Mouse (Mus musculus): ENCODE data around the gene Ppp2r5d.

The Ppp2r5d gene

DNA sequence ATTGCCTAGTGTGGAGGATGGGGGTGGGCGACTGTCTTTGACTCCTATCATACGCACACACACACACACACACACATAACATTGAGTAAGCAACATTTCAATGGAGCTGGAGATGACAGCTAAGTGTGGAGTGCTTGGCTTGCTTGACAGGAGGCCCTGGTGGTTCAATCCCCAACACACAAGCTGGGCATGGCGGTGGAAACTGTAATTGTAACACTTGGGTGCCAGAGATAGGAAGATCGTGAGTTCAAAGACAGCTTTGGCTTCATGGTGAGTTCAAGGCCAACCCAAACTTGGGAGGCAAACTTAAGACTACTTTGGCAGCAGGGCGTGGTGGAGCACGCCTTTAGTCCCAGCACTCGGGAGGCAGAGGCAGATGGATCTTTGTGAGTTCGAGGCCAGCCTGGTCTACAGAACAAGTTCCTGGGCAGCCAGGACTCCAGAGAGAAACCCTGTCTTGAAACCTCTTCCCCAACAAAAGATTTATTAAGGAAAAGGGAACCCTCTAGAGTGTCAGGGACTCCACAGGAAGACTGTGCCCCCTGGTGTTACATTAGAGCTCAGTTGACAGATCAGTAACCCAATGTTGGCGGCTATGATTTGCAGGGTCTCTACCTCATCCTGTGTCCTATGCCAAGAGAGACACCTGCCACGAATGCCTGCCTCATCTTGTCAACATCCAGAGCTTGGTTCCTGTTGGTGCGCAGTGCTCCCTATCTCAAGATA lies 10.0 kb upstream of the Ppp2r5d start:
- peak; percentile 46 for DNase-seq

DNA sequence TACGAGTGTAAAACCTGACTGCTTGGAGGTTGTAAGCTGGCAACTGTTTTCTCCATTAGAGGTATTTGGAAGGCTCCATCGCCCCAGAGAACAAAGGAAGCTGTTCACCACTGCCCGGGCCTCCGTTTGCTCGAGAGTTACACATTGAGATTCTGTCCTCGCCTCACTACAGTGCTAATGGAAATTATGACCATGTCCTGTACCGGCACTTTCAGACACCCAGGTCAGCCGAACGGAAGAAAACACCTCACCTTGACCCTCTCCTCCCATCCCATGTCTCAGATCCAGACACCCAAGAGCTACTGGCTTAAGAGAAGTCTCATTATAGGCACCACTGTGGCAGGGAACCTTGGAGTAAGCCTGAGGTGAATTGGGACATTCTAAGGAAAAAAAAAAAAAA lies 8.9 kb upstream of the Ppp2r5d start:
- no peak for DNase-seq

- DNase-seq = no peak
Measured at GRCm38 (mm10) chr17:46712442-46712841, 7.5 kb upstream of the Ppp2r5d start.

- DNase-seq = no peak
Measured at GRCm38 (mm10) chr17:46711612-46712271, 6.8 kb upstream of the Ppp2r5d start.

GRCm38 (mm10) chr17:46710959-46711597 lies 6.2 kb upstream of the Ppp2r5d start, which contains the start of gene Pex6:
Gene Pex6 (plus strand): TSS chr17:46711463.
- DNase-seq = peak; percentile 92

DNA sequence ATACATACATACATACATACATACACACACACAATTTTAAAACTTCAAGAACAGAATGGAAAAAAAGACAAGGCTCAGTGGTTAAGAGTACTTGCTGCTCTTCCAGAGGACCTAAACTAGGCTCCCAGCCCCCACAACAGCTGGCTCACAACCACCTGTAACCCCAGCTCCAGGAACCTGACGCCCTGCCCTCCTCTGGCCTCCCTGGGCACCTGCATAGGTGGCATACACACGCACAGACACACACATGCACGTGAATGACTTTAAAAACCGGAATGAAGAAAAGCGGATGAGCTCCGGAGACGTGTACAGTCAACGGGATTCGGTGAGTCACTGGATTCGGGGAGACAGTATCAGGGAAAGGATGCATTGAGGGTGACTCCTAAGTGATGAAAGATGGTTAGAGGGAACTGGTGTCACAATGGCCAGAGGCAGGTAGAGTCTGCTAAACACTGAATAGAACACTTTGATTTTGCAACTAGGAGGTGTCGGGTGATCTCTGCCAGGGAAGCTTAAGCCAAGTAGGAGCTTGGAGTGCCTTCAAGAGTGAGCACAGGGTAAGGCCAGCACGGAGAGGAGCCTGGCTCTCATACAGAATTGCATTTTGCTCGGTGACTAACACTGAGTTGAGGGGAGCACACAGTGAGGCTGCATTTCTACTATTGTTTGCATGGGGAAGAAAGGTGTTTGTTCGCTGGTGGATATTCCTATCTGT lies 1.6 kb upstream of the Ppp2r5d start:
- no peak for DNase-seq

DNA sequence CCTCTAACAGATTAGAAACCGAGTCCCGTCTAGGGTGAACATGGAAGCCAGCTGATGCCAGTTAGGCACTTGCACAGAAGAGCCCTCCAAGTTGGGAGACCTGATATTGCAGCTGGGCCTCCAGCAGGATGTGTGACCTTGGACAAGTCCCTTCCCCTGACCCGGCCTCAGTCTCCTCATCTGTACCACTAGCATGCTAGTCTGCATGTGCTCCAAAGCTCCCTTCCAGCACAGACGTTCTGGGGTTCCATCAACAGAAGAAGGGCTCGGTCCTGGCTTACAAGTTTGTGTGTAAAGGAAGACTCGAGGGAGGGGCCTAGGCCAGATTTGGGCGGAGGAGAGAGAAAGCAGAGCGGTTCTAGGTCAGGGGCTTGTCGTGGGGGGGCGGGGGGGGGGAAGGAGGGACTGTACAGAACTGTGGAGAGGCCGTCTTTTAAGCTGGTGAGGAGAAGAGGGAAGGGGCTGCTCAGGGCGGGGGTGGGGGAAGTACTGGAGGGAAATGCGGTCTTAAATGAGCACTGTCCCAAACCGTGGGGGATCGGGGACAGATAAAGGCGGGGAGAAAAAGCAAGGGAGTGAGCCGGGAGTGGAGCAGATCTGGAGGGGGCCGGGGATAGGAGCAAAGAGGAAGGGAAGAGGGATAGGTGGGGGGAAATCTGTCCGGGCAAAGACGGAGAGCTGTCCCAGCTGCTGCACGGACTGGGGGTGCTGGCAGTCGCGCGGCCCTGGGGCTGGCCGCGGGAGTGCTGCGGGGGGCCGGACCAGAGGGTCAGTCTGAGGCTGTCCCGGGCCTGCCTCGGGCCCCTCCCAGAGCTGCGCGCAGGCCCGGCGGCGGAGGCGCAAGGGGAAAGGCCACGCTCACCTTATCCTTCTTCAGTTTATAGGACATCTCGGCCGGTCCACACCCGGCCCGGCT lies 682 bp downstream of the Ppp2r5d start:
- DNase-seq = no peak

DNA sequence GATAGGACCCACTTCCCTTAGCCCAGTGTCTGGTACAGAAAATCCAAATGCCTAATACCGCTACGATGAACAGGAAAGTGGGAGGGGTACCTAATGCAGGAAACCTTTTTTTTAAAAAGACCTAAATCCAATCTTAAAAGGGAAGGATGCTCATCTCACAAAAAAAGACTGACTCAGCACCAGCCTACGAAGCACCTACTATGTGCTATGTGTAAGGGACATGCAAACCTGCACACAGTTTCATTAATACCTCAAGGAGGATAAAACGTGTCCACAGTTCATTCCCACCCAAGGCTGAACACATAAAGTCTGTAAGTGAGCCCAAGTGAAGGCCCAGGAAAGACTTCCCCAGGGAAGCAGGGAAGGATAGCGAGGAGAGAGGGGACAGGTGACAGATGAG lies 2.4 kb downstream of the Ppp2r5d start:
- no peak for DNase-seq

- no peak for DNase-seq
Measured at GRCm38 (mm10) chr17:46702100-46702499, 2.8 kb downstream of the Ppp2r5d start.

DNA sequence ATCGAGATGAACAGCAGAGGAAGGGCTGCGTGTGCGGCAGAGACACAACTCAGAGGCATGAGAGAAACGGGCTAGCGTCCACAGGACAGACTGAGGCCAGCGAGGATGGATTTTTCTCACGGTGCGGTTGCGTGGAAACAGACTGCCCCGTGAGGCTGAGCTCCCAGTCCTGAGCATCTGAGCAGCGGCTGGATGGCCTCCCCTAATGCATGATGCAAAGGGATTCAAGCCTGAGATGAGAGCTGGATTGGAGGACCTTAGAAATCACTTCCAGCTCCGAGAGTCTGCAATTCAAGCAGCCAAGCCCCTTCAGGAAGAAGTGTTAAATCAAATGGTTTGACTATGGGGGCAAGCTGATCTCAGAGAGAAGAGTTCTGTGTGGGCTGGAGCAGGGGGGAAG lies 3.4 kb downstream of the Ppp2r5d start:
- no peak for DNase-seq

GRCm38 (mm10) chr17:46699912-46700311 lies 5.0 kb downstream of the Ppp2r5d start:
- no peak for DNase-seq

DNA sequence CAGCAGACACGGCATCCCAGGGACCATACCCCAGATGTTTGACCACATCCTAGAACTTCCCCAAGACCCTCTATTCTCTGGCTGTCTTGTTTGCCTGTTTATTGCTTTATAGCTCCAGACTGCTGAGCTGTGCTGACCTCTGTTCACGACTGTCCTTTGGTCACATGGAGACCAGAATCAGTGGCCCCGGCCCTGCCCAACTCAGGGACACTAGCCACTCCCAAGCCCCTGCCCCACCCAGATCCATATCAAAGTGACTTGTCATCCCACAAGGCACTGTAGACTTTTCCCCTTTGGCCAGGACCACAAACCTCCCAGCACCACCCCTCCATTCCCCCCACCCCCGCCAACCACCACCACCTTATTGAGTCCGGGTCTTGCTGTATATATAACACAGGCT lies 5.7 kb downstream of the Ppp2r5d start:
- DNase-seq = no peak

- no peak for DNase-seq
Measured at GRCm38 (mm10) chr17:46698515-46698914, 6.4 kb downstream of the Ppp2r5d start.

DNA sequence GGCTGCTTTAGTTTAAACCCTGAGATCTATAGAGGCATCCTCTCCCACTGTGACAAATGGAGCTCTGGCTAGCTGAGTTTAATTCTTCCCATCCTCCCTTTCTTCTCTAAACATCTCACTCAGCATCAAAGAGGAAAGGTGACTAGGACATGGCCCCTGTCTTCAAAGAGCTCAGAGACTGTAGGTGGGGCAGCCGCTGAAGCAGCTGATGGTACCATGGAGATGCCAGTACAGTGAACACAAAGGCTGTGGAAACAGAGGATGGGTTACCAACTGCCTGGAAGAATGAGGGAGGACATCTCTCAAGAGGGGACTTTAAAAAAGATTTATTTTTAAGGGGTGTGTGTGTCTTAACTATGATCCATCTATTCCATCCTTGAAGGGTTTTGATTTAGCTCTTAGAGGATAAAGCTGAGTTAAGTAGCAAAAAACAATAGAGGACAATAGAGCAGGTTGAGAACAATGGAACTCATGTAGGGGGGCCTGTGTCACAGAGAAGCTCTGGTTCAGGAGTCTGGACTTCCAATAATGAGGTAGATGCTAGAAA lies 10.3 kb downstream of the Ppp2r5d start:
- no peak for DNase-seq

DNA sequence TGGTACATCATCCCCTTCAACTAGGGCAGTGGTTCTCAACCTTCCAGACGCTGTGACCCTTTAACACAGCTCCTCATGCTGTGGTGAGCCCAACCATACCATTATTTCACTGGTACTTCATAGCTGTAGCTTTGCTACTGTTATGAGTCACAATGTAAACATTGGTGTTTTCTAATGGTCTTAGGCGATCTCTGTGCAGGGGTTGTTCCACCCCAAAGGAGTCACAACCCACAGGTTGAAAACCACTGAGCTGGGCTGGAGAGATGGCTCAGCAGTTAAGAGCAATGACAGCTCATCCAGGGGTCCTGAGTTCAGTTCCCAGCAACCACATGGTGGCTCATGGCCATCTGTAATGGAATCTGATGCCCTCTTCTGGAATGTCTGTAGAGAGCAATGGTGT lies 13.5 kb downstream of the Ppp2r5d start:
- no peak for DNase-seq

DNA sequence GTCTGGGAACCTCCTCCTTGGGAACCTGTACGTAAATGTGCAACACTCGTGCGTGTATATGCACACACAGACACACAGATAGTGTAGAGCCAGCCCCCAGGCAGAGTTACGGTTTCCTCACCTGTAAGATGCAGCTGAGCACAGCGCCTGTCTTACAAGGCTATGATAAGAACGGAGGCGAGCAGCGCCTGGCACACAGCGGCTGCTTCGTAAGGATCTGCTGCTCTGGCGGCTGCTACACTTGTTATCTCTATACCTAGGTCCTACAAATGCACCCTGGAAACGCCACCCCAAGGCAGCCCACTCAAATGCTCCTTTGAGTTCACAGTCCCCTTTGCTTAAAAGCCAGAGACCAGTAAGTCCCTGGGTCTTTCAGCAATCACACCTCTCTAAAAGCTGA lies 14.2 kb downstream of the Ppp2r5d start:
- no peak for DNase-seq

DNA sequence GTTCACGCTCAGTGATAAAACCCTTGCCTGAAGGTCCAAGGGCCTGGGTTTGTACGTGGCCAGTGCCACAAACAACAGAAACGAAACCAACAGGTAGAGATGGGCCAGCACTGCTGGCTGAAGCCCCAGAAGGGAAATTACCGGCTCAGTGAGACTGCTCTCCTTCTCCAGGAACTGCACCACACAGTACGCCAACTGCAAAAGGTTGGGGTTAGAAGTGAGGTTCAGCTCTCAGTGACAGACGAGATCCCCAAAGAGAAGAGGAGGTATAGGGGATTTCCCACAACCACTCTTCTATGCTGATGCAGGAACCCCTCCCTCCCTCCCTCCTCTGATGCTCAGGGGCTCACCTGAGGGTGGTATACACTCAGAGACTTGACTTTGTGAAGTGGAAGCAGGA lies 19.0 kb downstream of the Ppp2r5d start:
- no peak for DNase-seq

- DNase-seq = peak; percentile 50
Measured at GRCm38 (mm10) chr17:46682654-46683389, 22.1 kb downstream of the Ppp2r5d start.

- peak; percentile 73 for DNase-seq
Measured at GRCm38 (mm10) chr17:46681466-46682118, 23.3 kb downstream of the Ppp2r5d start.

DNA sequence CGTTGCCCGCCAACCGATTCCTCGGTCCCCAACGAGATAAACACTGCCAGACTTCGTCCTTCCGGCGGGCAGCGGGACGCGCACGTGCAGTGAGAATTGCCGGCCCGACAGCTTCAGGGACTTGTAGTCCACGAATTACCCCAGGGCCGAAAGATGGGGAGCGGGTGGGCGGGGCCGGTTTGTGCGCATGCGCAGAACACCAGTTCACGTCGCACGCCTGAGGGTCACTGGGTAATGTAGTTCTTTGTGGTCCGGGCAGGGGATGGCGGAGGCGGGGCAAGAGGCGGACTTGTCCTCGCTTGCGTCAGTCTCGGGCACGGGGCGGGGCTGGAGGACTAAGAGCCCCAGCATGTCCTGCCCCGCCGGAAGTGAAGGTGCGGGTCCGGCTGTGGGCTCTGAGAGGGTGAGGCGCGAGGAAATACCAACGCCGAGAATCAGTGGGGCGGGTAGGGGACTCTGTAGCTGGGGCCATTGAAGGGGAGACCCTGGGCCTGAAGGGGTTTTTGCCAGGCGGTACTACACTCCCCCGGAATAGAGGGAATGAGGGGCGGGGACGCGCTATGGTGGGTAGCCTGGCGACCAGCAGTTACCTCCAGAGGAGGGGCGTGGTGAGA lies 24.0 kb downstream of the Ppp2r5d start, which contains the start of gene Klhdc3:
Gene Klhdc3 (minus strand): TSS at position 155 of the 614 bp plus-strand sequence.
- peak; percentile 96 for DNase-seq

Measured in cerebellum, adult 9-10 months (tissue).